Mouse (Mus musculus) heart, adult 2 months (tissue): ENCODE measurements at regions not wholly inside any gene's neighbourhood (a gene's known extent, or its start where the extent isn't known, plus 50 kb on each side); places are given as distances from the start of the nearest gene placed in this dataset.

Experiments
- DNase-seq, 2 experiments: peaks; one replicate each; pipeline ENCODE4 v3.0.0; 2021
- H3K27ac ChIP-seq: fragments of 200-600 bp; 2 replicates; pipeline ENCODE4 v1.8.1; 2022
- H3K27me3 ChIP-seq: fragments of 200-500 bp; 2 replicates; pipeline ENCODE4 v1.6.1; 2012; ENCODE audit warnings: mild to moderate bottlenecking, low read length, inconsistent platforms, mixed read lengths; ENCODE audit not compliant: control insufficient read depth, insufficient read depth
- H3K36me3 ChIP-seq: fragments of 200-500 bp; 2 replicates; pipeline ENCODE4 v1.6.1; 2012; ENCODE audit warnings: low read length, inconsistent platforms; ENCODE audit not compliant: control insufficient read depth, insufficient read depth
- H3K4me1 ChIP-seq: fragments of 200-500 bp; 2 replicates; pipeline ENCODE4 v1.6.1; 2011; ENCODE audit warnings: low read length; ENCODE audit not compliant: control insufficient read depth, insufficient read depth
- H3K4me3 ChIP-seq: fragments of 200-600 bp; 2 replicates; pipeline ENCODE4 v1.8.1; 2022
- H3K79me2 ChIP-seq: fragments of 200-500 bp; replicated peaks from 2 replicates; pipeline ENCODE4 v1.6.1; 2012; ENCODE audit warnings: mild to moderate bottlenecking, inconsistent platforms, low read length, moderate library complexity, mixed read lengths; ENCODE audit not compliant: control insufficient read depth, insufficient read depth
- H3K9ac ChIP-seq: fragments of 200-500 bp; 2 replicates; pipeline ENCODE4 v1.6.1; 2012; ENCODE audit warnings: low read depth, mild to moderate bottlenecking, control low read depth, inconsistent platforms, low read length, mixed read lengths
- CTCF ChIP-seq: fragments of 200-600 bp; IDR thresholded peaks from 2 replicates; pipeline ENCODE4 v1.8.1; 2022; ENCODE audit warnings: antibody characterized with exemption, mild to moderate bottlenecking, moderate library complexity
- EP300 ChIP-seq: fragments of 200-500 bp; IDR thresholded peaks from 2 replicates; pipeline ENCODE4 v1.6.1; 2011; ENCODE audit warnings: low read depth, low read length, control low read depth; ENCODE audit not compliant: insufficient read depth
- POLR2A ChIP-seq: fragments of 200-500 bp; IDR thresholded peaks from 2 replicates; pipeline ENCODE4 v1.6.1; 2011; ENCODE audit warnings: mild to moderate bottlenecking, low read depth, low read length, control low read depth; ENCODE audit not compliant: insufficient read depth
- WGBS: fragments of 180-500 bp; shearing (Covaris S2); methylation state at CpG from one replicate; pipeline ENCODE4 v1.1.7; 2018; 5-methylcytosine and 5-hydroxymethylcytosine counted together
- intact Hi-C: fragments of 180-260 bp; cut with DNase I; formaldehyde crosslinking; loops from one replicate; pipeline ENCODE4 v1.15.1; 2025

GRCm38 (mm10) chrX:11716773-11717172 lies 389.2 kb downstream of the H2al1j start:
- no peak overlapping the region for H3K27ac ChIP-seq
- H3K9ac ChIP-seq = no peak overlapping the region
- H3K79me2 ChIP-seq = no peaks in the 10 kb centered on the region
- H3K36me3 ChIP-seq = no peaks in the 10 kb centered on the region
- H3K4me3 ChIP-seq = no peak overlapping the region
- H3K27me3 ChIP-seq = no peaks in the 10 kb centered on the region
- no peak for TF ChIP-seq EP300
- no peak for TF ChIP-seq POLR2A
- no peak for TF ChIP-seq CTCF
- no peaks in the 10 kb centered on the region; the same call in 1 of the 2 replicates for H3K4me1 ChIP-seq
- intact Hi-C loops = no loop called here
- no peak for DNase-seq
- 89% methylated on average over 8 of the region's 8 CpGs for WGBS

DNA sequence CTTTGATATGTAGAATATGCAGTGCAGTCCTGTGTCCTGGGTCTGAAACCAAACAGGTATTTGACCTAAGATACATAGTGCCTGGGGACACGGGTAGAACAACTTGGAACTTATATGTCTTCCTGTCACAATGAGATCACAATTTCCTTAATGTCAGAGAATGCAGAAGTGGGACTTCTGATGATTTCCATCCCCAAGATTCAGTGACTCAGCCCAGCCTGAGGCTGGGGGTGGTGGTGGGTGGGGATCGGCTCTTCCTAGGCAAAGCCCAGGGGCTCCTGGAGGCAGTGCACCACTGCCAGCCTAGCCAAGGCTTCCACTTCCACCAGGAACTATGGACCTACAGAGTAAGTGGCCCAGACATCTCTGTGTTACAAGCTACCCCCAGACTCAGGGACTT lies 391.2 kb downstream of the H2al1j start:
- H3K9ac ChIP-seq = no peak overlapping the region
- no peak overlapping the region for H3K27ac ChIP-seq
- TF ChIP-seq CTCF (no peak), EP300 (no peak), POLR2A (no peak)
- H3K4me3 ChIP-seq = no peak overlapping the region
- no peaks in the 10 kb centered on the region for H3K36me3 ChIP-seq
- DNase-seq = no peak
- H3K27me3 ChIP-seq = no peaks in the 10 kb centered on the region
- intact Hi-C loops = no loop called here
- H3K79me2 ChIP-seq = no peaks in the 10 kb centered on the region
- 68% methylated on average over 2 of the region's 2 CpGs for WGBS
- H3K4me1 ChIP-seq = no peaks in the 10 kb centered on the region; the same call in 1 of the 2 replicates

- H3K4me1 ChIP-seq = no peaks in the 10 kb centered on the region; the same call in 1 of the 2 replicates
- no peak for TF ChIP-seq EP300
- no peak for TF ChIP-seq CTCF
- no peak for TF ChIP-seq POLR2A
- no peaks in the 10 kb centered on the region for H3K36me3 ChIP-seq
- no peaks in the 10 kb centered on the region for H3K27me3 ChIP-seq
- no peak overlapping the region for H3K27ac ChIP-seq
- H3K79me2 ChIP-seq = no peaks in the 10 kb centered on the region
- peak in 1 of 2 experiments; percentile 33 for DNase-seq
- 64% methylated on average over 7 of the region's 7 CpGs for WGBS
- intact Hi-C loops = no loop called here
- no peak overlapping the region for H3K4me3 ChIP-seq
- H3K9ac ChIP-seq = no peak overlapping the region
Measured at GRCm38 (mm10) chrX:11720517-11720916, 392.9 kb downstream of the H2al1j start.

GRCm38 (mm10) chrX:11722730-11723129 lies 395.1 kb downstream of the H2al1j start:
- Histone ChIP-seq H3K9ac (no peak overlapping the region), H3K79me2 (no peaks in the 10 kb centered on the region), H3K36me3 (no peaks in the 10 kb centered on the region), H3K27ac (no peak overlapping the region), H3K4me3 (no peak overlapping the region), H3K4me1 (no peaks in the 10 kb centered on the region; the same call in none of the 2 replicates), H3K27me3 (no peaks in the 10 kb centered on the region)
- TF ChIP-seq CTCF = no peak
- TF ChIP-seq EP300 = no peak
- TF ChIP-seq POLR2A = no peak
- intact Hi-C loops = no loop called here
- WGBS = 78% methylated on average over 4 of the region's 4 CpGs
- DNase-seq = no peak

- no peaks in the 10 kb centered on the region for H3K36me3 ChIP-seq
- H3K4me1 ChIP-seq = no peaks in the 10 kb centered on the region; the same call in none of the 2 replicates
- H3K27me3 ChIP-seq = no peaks in the 10 kb centered on the region
- no peak for DNase-seq
- no peak overlapping the region for H3K9ac ChIP-seq
- WGBS = 93% methylated on average over 8 of the region's 8 CpGs
- no peak overlapping the region for H3K27ac ChIP-seq
- no peaks in the 10 kb centered on the region for H3K79me2 ChIP-seq
- TF ChIP-seq CTCF (no peak), POLR2A (no peak), EP300 (no peak)
- no peak overlapping the region for H3K4me3 ChIP-seq
- intact Hi-C loops = no loop called here
Measured at GRCm38 (mm10) chrX:11724718-11725117, 397.1 kb downstream of the H2al1j start.

DNA sequence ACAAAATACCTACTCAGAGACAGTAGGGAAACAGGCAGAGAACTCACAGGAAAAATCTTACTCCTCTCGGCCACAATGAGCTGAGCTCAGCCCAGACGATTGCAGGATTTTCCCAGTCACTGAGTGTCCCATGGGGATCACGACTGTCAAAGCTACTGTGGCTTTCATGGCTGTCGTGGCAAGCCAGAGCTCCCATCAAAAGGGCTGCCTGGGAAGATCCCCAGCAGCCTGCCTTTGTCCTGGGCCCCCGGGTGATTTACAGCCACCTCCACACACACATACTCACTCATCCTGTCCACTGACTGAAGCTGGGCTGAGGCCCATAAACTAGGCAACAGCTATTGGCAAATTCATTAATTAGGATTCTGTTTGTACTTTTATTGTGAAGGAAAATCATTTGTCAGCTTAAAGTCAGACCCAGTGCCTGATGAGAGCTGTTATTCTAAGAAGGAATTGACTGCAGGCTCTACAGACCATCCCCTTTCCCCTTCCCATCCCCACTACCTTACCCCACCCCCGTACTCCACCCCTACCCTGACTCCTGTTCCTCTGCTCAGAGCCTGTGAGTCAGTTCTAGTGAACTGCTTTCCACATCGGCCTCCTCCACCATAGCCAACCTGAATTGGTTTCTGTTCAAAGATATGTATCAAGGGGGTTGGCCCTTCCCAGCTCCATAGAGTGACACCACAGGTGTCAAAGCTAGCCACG lies 399.1 kb downstream of the H2al1j start:
- Histone ChIP-seq H3K36me3 (no peaks in the 10 kb centered on the region), H3K79me2 (no peaks in the 10 kb centered on the region), H3K4me1 (no peaks in the 10 kb centered on the region; the same call in 1 of the 2 replicates), H3K9ac (no peak overlapping the region), H3K27me3 (no peaks in the 10 kb centered on the region), H3K4me3 (no peak overlapping the region), H3K27ac (no peak overlapping the region)
- 52% methylated on average over 8 of the region's 8 CpGs for WGBS
- TF ChIP-seq POLR2A = no peak
- intact Hi-C loops = no loop called here
- no peak for DNase-seq
